Mouse (Mus musculus) E14TG2a.4 (cell line): ENCODE data around the gene Ugp2.

ENCODE experiments used
- CTCF ChIP-seq: conservative IDR thresholded peaks from 2 replicates; pipeline ENCODE4 v1.5.1; 2014; ENCODE audit warnings: low read length
- NANOG ChIP-seq: IDR thresholded peaks from 2 replicates; pipeline ENCODE4 v1.6.1; 2014; ENCODE audit warnings: borderline replicate concordance, low read length, mixed read lengths
- POU5F1 ChIP-seq: IDR thresholded peaks from 2 replicates; pipeline ENCODE4 v1.6.1; 2014; ENCODE audit warnings: low read length, borderline replicate concordance

DNA sequence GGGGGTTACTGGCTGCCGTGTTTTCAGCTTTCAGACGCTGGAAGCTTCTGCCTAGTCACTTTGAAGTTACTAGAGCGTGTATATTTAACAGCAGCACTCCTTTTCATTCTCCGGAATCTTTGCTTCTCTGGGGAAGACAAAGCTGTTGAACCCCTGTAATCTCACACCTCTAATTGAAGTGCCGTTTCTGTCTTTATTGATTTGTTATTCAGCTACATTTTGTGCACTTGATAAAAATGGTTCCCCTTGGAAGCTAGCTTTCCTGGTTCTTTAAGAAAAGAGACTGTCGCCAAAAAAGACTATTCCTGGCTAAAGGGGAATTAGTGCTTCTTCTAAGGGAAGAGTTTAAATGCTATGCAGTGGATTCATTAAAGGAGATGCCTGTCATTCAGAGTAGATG, 61.5 kb downstream of the Ugp2 start:
- no peak for TF ChIP-seq CTCF
- TF ChIP-seq POU5F1 = no peak
- TF ChIP-seq NANOG = no peak
